In genomic region chr17:48232518-48232917, GRCm38 (mm10) we compare ENCODE assay signal across 14 mouse cellular contexts. TPM values are rescaled to one million over a fixed set of nuclear protein-coding genes. Genes with fewer than 3 reads are reported as not detected.
DNase-seq lines count a peak whose midpoint lies in the region; ATAC-seq lines count a peak whose summit lies in the region.
"Had no signal": no experiment of that assay in that cellular context is flagged by ENCODE, and none has a peak within 500 bp of the region (broad histone marks: within the 10 kb centered on the region; RNA-seq: fewer than 3 reads in every experiment).

Gene Trem1 (plus strand): TSS chr17:48232768.

- intact Hi-C loops in gastrocnemius, postnatal 36 days (cut with DNase I) = no loop called here
- intact Hi-C loops in heart, postnatal 36 days (cut with DNase I) = no loop called here

- ATAC-seq in hematopoietic stem cell, adult 5-6 weeks (replicated peaks in 1 of 2; ENCODE audit: insufficient read depth in 1 of 2, low FRiP score in 2 of 2, low TSS enrichment in 1 of 2, low read depth in 1 of 2, poor library complexity in 2 of 2, severe bottlenecking in 2 of 2) = peak; percentile 80
- ATAC-seq: forebrain, embryonic 14.5 days; intestine, embryonic 15.5 days had no signal

- DNase-seq in lung, adult 18-20 months = peak; percentile 31 to 35
- DNase-seq in lung, postnatal 10 days = no peak
- DNase-seq in lung, postnatal 4 days = peak; percentile 42 to 51
- DNase-seq in testis, postnatal 10 days (ENCODE audit: low spot score) = peak; percentile 28
- no peak for DNase-seq in gastrocnemius, postnatal 36 days
- DNase-seq in heart, postnatal 36 days = no peak
- DNase-seq: adrenal gland, adult 8-10 months; cerebellum, adult 9-10 months; embryo, embryonic 11 days; kidney, postnatal 10 days had no signal

RNA-seq across cellular contexts. Expression of gene Trem1, which starts in this region (rescaled TPM):
- 7.4 and 13.9 TPM in 2 replicates for total RNA-seq in hematopoietic stem cell, adult 5-6 weeks (2017)
- not detected for total RNA-seq in gastrocnemius, postnatal 36 days (2021)
- not detected for total RNA-seq in heart, postnatal 36 days (2021)
- total RNA-seq: ES-E14 had no signal

Comparison
In these comparisons a context has a peak if more than half of its experiments do, and no peak if none do; other contexts are left out.
1. DNase-seq: peak in lung, adult 18-20 months (2 of 2), lung, postnatal 4 days (2 of 2) and testis, postnatal 10 days (single experiment); none in lung, postnatal 10 days (single experiment), gastrocnemius, postnatal 36 days (0 of 2) and heart, postnatal 36 days (0 of 2).